Mouse (Mus musculus): ENCODE measurements around the gene 4930442H23Rik. TPM values are rescaled to one million over a fixed set of nuclear protein-coding genes. Genes with fewer than 3 reads are reported as not detected.
A peak's percentile ranks its signal among the peaks of the same experiment; 100 is the strongest.

The 4930442H23Rik gene
- polyA plus RNA-seq, 1 experiment from 2014 or later, result 0.27 TPM

- H3K27me3 ChIP-seq (replicated peaks), result no peaks in the 10 kb centered on the region
- peaks cover 77% of the 10 kb centered on the region for H3K4me1 ChIP-seq
- peak overlapping the region; percentile 94 for H3K9ac ChIP-seq
- H3K4me2 ChIP-seq, result peak overlapping the region; percentile 95; the same call in 1 of the 2 replicates
- H3K9me3 ChIP-seq, result no peaks in the 10 kb centered on the region
- 78% methylated on average over 5 of the region's 5 CpGs for WGBS
- H3K27ac ChIP-seq (replicated peaks), result 0 out of 2 replicates have a peak overlapping the region, but pooled peaks have one; percentile 50
- H3K4me3 ChIP-seq, result no peak overlapping the region
- ATAC-seq (ENCODE audit: extremely low read depth, insufficient number of reproducible peaks, low FRiP score, low TSS enrichment), result no peak
- H3K36me3 ChIP-seq, result peaks cover 46% of the 10 kb centered on the region
Observed at GRCm38 (mm10) chr10:81142551-81142981, 41.1 kb downstream of the 4930442H23Rik start.

DNA sequence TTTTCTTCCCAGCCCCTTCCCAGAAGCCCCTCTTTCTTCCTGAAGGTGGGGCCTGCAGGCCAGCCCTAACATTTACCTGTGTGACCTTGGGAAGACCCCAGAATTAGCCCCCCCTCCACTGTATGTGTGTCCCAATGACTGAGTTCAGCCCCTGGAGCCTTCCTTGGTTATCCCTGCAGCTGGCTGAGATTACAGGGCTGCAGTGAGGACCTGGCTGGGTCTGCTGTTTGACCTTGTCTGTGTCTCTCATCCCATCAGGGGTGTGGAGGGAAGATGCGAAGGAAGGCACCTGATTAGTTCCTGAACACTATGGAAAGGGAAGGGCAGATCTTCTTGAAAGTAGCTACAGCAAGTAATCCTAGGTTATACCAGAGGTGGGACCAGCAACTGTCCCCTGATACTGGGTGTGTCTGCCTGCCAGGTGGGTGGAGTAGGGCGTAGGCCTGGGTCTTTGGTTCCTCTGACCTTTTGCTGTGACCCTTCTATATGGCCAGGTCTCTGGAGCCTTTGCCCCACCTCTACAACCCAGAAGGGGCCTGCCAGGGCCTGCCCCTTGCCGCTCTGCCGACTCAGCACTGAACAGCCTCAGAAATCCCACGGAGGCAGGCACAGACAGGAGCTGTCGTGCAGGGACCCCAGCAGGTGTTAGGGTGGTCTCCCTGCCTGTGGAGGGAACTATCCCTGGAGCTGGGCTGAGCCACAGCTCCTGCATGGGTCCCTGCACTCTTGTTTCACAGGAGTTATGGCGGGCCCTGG lies 42.0 kb downstream of the 4930442H23Rik start:
- Histone ChIP-seq H3K9ac (peak overlapping the region; percentile 94), H3K27me3 (replicated peaks) (no peaks in the 10 kb centered on the region), H3K9me3 (no peaks in the 10 kb centered on the region), H3K4me1 (peaks cover 77% of the 10 kb centered on the region), H3K36me3 (peaks cover 37% of the 10 kb centered on the region), H3K4me3 (peak overlapping the region; percentile 96; the same call in 1 of the 2 replicates), H3K27ac (replicated peaks) (peak overlapping the region; percentile 63; the same call in 1 of the 2 replicates), H3K4me2 (peak overlapping the region; percentile 95)
- 79% methylated on average over 7 of the region's 7 CpGs for WGBS
- ATAC-seq (ENCODE audit: extremely low read depth, insufficient number of reproducible peaks, low FRiP score, low TSS enrichment), result no peak

DNA sequence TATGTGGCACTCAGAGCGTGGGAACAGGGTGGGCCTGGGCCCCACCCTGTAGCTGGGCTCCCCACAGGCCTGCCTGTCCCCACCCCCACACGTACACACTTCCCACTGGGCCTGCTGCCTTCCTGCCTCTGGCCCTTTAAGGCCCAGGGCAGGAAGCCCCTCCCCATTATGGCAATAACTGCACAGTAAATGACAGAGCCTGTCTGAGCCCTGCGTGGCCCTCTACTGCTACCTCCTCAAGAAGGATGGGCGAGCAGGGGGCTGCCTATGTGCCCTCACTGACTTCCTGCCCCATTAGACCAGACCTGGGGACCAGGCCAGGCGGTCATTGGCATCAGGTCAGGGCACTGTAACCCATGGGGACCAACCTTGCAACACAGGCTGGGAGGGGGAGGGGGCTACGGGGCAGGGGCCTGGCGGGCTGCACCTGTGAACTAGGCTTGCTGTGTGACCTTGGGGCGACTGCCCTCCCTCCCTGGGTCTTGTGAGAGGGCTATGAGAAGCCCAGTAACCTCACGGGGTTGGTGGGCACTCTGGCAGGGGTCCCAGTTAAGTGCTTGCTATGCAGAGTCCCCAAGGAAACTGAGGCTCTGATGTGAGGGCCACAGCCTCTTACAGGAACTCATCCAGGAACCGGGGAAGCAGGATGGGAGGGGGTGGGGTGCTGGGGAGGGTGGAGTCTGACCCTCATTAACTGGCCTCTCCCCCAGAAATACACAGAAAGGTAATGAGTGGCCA lies 42.8 kb downstream of the 4930442H23Rik start:
- Histone ChIP-seq H3K9ac (peak overlapping the region; percentile 94), H3K4me3 (peak overlapping the region; percentile 96), H3K27ac (replicated peaks) (peak overlapping the region; percentile 63), H3K36me3 (peaks cover 29% of the 10 kb centered on the region), H3K9me3 (no peaks in the 10 kb centered on the region), H3K4me2 (peak overlapping the region; percentile 95), H3K4me1 (peaks cover 71% of the 10 kb centered on the region), H3K27me3 (replicated peaks) (no peaks in the 10 kb centered on the region)
- no peak for ATAC-seq (ENCODE audit: extremely low read depth, insufficient number of reproducible peaks, low FRiP score, low TSS enrichment)
- WGBS, result 49% methylated on average over 10 of the region's 10 CpGs

DNA sequence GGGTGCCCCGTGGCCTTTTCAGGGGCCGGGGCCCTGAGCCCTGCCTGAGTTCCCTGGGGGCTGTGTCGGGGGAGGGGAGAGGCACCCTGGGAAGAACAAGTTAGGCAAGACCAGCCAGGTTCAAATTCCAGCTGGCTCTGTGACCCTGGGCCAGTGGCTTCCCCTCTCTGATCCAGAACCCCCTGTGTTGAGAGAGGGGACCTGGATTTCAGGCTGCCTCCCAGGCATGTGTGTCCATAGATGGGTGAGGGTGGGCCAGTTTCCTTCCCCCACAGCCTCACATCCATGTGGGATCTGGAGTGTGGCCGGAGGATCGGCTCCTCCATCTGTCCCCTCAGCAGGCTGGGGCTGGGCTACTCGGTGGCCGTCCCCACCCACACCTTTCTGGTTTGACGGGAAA lies 43.6 kb downstream of the 4930442H23Rik start:
- H3K36me3 ChIP-seq, result peaks cover 20% of the 10 kb centered on the region
- H3K27me3 ChIP-seq (replicated peaks), result peaks cover under 1% of the 10 kb centered on the region
- H3K27ac ChIP-seq (replicated peaks), result peak overlapping the region; percentile 63
- H3K4me1 ChIP-seq, result peaks cover 71% of the 10 kb centered on the region
- H3K4me3 ChIP-seq, result peak overlapping the region; percentile 96
- peak overlapping the region; percentile 94 for H3K9ac ChIP-seq
- peak overlapping the region; percentile 95 for H3K4me2 ChIP-seq
- H3K9me3 ChIP-seq, result no peaks in the 10 kb centered on the region
- WGBS, result 45% methylated on average over 8 of the region's 8 CpGs
- ATAC-seq (ENCODE audit: extremely low read depth, insufficient number of reproducible peaks, low FRiP score, low TSS enrichment), result no peak

- ATAC-seq (ENCODE audit: extremely low read depth, insufficient number of reproducible peaks, low FRiP score, low TSS enrichment), result no peak
- H3K9me3 ChIP-seq, result no peaks in the 10 kb centered on the region
- peak overlapping the region; percentile 96 for H3K4me3 ChIP-seq
- H3K4me2 ChIP-seq, result peak overlapping the region; percentile 95
- peaks cover 15% of the 10 kb centered on the region for H3K36me3 ChIP-seq
- peak overlapping the region; percentile 94 for H3K9ac ChIP-seq
- H3K4me1 ChIP-seq, result peaks cover 72% of the 10 kb centered on the region
- WGBS, result 77% methylated on average over 4 of the region's 4 CpGs
- H3K27me3 ChIP-seq (replicated peaks), result peaks cover 4% of the 10 kb centered on the region
- H3K27ac ChIP-seq (replicated peaks), result peak overlapping the region; percentile 63
Observed at GRCm38 (mm10) chr10:81139529-81139846, 44.2 kb downstream of the 4930442H23Rik start.

DNA sequence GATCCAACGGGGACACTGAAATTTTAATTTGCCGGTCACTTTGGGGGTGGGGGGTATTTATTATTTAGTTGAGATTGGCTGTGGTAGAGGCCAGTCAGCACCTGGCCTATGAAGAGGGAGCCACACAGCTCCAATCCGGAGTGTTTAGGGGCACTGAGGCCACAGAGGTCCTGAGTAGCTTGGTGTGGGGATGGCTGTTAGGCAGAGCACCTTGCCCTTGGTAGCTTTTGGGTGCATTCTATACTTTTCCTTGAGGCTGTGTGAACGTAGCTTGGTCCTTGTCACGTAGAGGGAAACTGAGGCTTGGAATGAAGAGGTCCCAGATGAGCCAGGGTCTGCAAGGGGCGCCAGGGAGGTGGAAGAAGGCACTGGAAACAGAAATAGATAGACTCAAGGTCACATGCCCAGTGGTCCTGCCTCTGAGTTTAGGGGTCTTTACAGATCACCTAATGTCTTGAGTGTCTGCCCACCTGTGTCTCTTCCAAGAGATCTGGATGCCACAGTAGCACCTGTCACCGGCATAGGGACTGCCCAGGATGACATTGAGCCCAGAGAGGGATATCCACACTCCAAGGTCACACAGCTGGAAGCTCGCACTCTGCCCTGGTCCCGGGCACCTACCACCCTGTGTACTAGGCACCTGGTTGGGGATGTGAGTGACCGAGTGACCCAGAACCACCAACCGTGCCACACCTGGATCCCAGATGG lies 44.7 kb downstream of the 4930442H23Rik start:
- Histone ChIP-seq H3K4me2 (peak overlapping the region; percentile 95), H3K36me3 (peaks cover 10% of the 10 kb centered on the region), H3K9me3 (no peaks in the 10 kb centered on the region), H3K27me3 (replicated peaks) (peaks cover 9% of the 10 kb centered on the region), H3K27ac (replicated peaks) (peak overlapping the region; percentile 92), H3K4me1 (peaks cover 74% of the 10 kb centered on the region), H3K4me3 (peak overlapping the region; percentile 96), H3K9ac (peak overlapping the region; percentile 94)
- no peak for ATAC-seq (ENCODE audit: extremely low read depth, insufficient number of reproducible peaks, low FRiP score, low TSS enrichment)
- whole genome bisulfite sequencing, result 56% methylated on average over 11 of the region's 11 CpGs

DNA sequence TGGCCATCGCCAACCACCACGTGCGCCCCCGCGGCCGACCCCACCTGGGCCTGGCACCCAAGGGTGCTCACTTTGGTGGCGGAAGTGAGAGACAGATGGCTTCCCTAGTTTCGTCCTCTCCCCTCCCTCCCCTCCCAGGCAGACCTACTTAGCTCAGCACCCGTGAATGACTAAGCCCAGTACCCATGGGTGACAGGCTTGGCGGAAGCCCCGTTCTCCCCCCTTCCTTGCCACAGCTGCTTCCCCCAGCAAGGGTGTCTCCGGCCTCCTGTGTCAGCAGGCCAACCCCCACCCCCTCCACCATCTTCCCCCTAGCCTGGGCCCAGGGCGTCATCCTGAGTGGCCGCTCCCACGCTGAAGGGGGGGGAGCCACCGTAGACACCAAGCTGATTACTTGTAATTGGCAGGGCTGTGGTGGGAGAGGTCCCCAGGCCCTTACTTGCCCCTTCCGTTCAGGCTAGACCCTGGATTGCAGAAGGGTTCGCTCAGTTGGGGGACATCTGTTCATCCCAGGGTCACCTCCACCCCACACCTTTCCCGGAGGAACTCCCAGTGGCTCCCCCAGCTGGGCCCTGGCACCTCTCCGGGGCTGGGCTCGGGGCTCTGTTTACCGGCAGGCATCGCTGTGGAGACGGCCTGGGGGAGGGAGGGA lies 45.4 kb downstream of the 4930442H23Rik start:
- ATAC-seq (ENCODE audit: extremely low read depth, insufficient number of reproducible peaks, low FRiP score, low TSS enrichment), result no peak
- H3K4me1 ChIP-seq, result peaks cover 69% of the 10 kb centered on the region
- peak overlapping the region; percentile 96 for H3K4me3 ChIP-seq
- H3K36me3 ChIP-seq, result peaks cover 3% of the 10 kb centered on the region
- peaks cover 13% of the 10 kb centered on the region for H3K27me3 ChIP-seq (replicated peaks)
- H3K9me3 ChIP-seq, result no peaks in the 10 kb centered on the region
- under 1% methylated on average over 24 of the region's 24 CpGs for WGBS
- H3K4me2 ChIP-seq, result peak overlapping the region; percentile 95
- H3K9ac ChIP-seq, result peak overlapping the region; percentile 94
- H3K27ac ChIP-seq (replicated peaks), result peak overlapping the region; percentile 92

GRCm38 (mm10) chr10:81137252-81138130 lies 46.2 kb downstream of the 4930442H23Rik start:
- Histone ChIP-seq H3K27me3 (replicated peaks) (peaks cover 13% of the 10 kb centered on the region), H3K27ac (replicated peaks) (peak overlapping the region; percentile 99), H3K36me3 (no peaks in the 10 kb centered on the region), H3K9me3 (no peaks in the 10 kb centered on the region), H3K4me3 (peak overlapping the region; percentile 96), H3K4me2 (peak overlapping the region; percentile 95), H3K4me1 (peaks cover 62% of the 10 kb centered on the region), H3K9ac (peak overlapping the region; percentile 100)
- under 1% methylated on average over 78 of the region's 89 CpGs for WGBS
- ATAC-seq (ENCODE audit: extremely low read depth, insufficient number of reproducible peaks, low FRiP score, low TSS enrichment), result peak; percentile 85

- H3K4me1 ChIP-seq, result peaks cover 55% of the 10 kb centered on the region
- peak overlapping the region; percentile 100 for H3K9ac ChIP-seq
- peak overlapping the region; percentile 96 for H3K4me3 ChIP-seq
- peaks cover 13% of the 10 kb centered on the region for H3K27me3 ChIP-seq (replicated peaks)
- peak overlapping the region; percentile 99 for H3K27ac ChIP-seq (replicated peaks)
- no peaks in the 10 kb centered on the region for H3K36me3 ChIP-seq
- H3K9me3 ChIP-seq, result no peaks in the 10 kb centered on the region
- 0% methylated on average over 41 of the region's 50 CpGs for WGBS
- H3K4me2 ChIP-seq, result peak overlapping the region; percentile 90
- peak; percentile 4 for ATAC-seq (ENCODE audit: extremely low read depth, insufficient number of reproducible peaks, low FRiP score, low TSS enrichment)
Observed at GRCm38 (mm10) chr10:81136706-81137231, 46.9 kb downstream of the 4930442H23Rik start.
